Mouse (Mus musculus): ENCODE results near the gene Ccdc40. TPM values are rescaled to one million over a fixed set of nuclear protein-coding genes. Genes with fewer than 3 reads are reported as not detected.

The Ccdc40 gene
- polyA plus RNA-seq, 1 experiment from 2014 or later = 19.1 TPM

- Histone ChIP-seq H3K4me1 (peaks cover 42% of the 10 kb centered on the region), H3K36me3 (peaks cover 34% of the 10 kb centered on the region), H3K27me3 (no peaks in the 10 kb centered on the region), H3K4me2 (replicated peaks) (no peak overlapping the region), H3K9me3 (replicated peaks) (no peaks in the 10 kb centered on the region), H3K4me3 (no peak overlapping the region), H3K27ac (no peak overlapping the region), H3K9ac (no peak overlapping the region)
- no peak for ATAC-seq (ENCODE audit: low FRiP score)
- WGBS = 67% methylated on average over 32 of the region's 32 CpGs
Measured at GRCm38 (mm10) chr11:119210321-119211100, 17.9 kb upstream of the Ccdc40 start.

GRCm38 (mm10) chr11:119211604-119212309, 16.6 kb upstream of the Ccdc40 start:
- no peak overlapping the region for H3K4me3 ChIP-seq
- 84% methylated on average over 21 of the region's 21 CpGs for WGBS
- peaks cover 55% of the 10 kb centered on the region for H3K4me1 ChIP-seq
- ATAC-seq (ENCODE audit: low FRiP score) = no peak
- H3K9me3 ChIP-seq (replicated peaks) = no peaks in the 10 kb centered on the region
- no peaks in the 10 kb centered on the region for H3K27me3 ChIP-seq
- peaks cover 29% of the 10 kb centered on the region for H3K36me3 ChIP-seq
- no peak overlapping the region for H3K4me2 ChIP-seq (replicated peaks)
- no peak overlapping the region for H3K27ac ChIP-seq
- H3K9ac ChIP-seq = no peak overlapping the region

- Histone ChIP-seq H3K4me1 (peaks cover 60% of the 10 kb centered on the region), H3K4me2 (replicated peaks) (no peak overlapping the region), H3K27ac (no peak overlapping the region), H3K9ac (no peak overlapping the region), H3K36me3 (peaks cover 18% of the 10 kb centered on the region), H3K9me3 (replicated peaks) (no peaks in the 10 kb centered on the region), H3K27me3 (no peaks in the 10 kb centered on the region), H3K4me3 (no peak overlapping the region)
- no peak for ATAC-seq (ENCODE audit: low FRiP score)
- 65% methylated on average over 19 of the region's 19 CpGs for WGBS
Measured at GRCm38 (mm10) chr11:119213166-119213885, 15.0 kb upstream of the Ccdc40 start.

GRCm38 (mm10) chr11:119215038-119215904, 13.1 kb upstream of the Ccdc40 start:
- Histone ChIP-seq H3K9ac (peak overlapping the region; percentile 49; the same call in 1 of the 2 replicates), H3K27ac (peak overlapping the region; percentile 84), H3K36me3 (0 out of 2 replicates have a peak, but pooled peaks cover 5% of the 10 kb centered on the region), H3K9me3 (replicated peaks) (no peaks in the 10 kb centered on the region), H3K27me3 (no peaks in the 10 kb centered on the region), H3K4me2 (replicated peaks) (peak overlapping the region; percentile 41), H3K4me1 (peaks cover 63% of the 10 kb centered on the region), H3K4me3 (0 out of 2 replicates have a peak overlapping the region, but pooled peaks have one; percentile 4)
- peak; percentile 61 for ATAC-seq (ENCODE audit: low FRiP score)
- WGBS = 12% methylated on average over 18 of the region's 18 CpGs

GRCm38 (mm10) chr11:119215905-119216507, 12.4 kb upstream of the Ccdc40 start:
- Histone ChIP-seq H3K4me1 (peaks cover 64% of the 10 kb centered on the region), H3K4me2 (replicated peaks) (peak overlapping the region; percentile 41), H3K36me3 (0 out of 2 replicates have a peak, but pooled peaks cover 5% of the 10 kb centered on the region), H3K9ac (peak overlapping the region; percentile 49; the same call in 1 of the 2 replicates), H3K27ac (peak overlapping the region; percentile 84), H3K9me3 (replicated peaks) (no peaks in the 10 kb centered on the region), H3K27me3 (no peaks in the 10 kb centered on the region), H3K4me3 (no peak overlapping the region)
- no peak for ATAC-seq (ENCODE audit: low FRiP score)
- 39% methylated on average over 9 of the region's 9 CpGs for WGBS

- ATAC-seq (ENCODE audit: low FRiP score) = no peak
- H3K4me1 ChIP-seq = peaks cover 78% of the 10 kb centered on the region
Measured at GRCm38 (mm10) chr11:119217861-119218260, 10.5 kb upstream of the Ccdc40 start.

GRCm38 (mm10) chr11:119219816-119220465, 8.4 kb upstream of the Ccdc40 start:
- H3K36me3 ChIP-seq = 0 out of 2 replicates have a peak, but pooled peaks cover 5% of the 10 kb centered on the region
- peak overlapping the region; percentile 39 for H3K9ac ChIP-seq
- peaks cover 77% of the 10 kb centered on the region for H3K4me1 ChIP-seq
- H3K27me3 ChIP-seq = no peaks in the 10 kb centered on the region
- H3K4me2 ChIP-seq (replicated peaks) = peak overlapping the region; percentile 31
- H3K4me3 ChIP-seq = no peak overlapping the region
- ATAC-seq (ENCODE audit: low FRiP score) = no peak
- H3K9me3 ChIP-seq (replicated peaks) = no peaks in the 10 kb centered on the region
- peak overlapping the region; percentile 71 for H3K27ac ChIP-seq
- WGBS = 8% methylated on average over 17 of the region's 17 CpGs

More at GRCm38 (mm10) chr11:119217861-119218260, 10.5 kb upstream of the Ccdc40 start:
- H3K27ac ChIP-seq = no peak overlapping the region
- H3K9ac ChIP-seq = no peak overlapping the region
- H3K9me3 ChIP-seq (replicated peaks) = no peaks in the 10 kb centered on the region
- H3K4me2 ChIP-seq (replicated peaks) = no peak overlapping the region
- H3K36me3 ChIP-seq = 0 out of 2 replicates have a peak, but pooled peaks cover 5% of the 10 kb centered on the region
- H3K27me3 ChIP-seq = no peaks in the 10 kb centered on the region
- H3K4me3 ChIP-seq = no peak overlapping the region
- 89% methylated on average over 6 of the region's 6 CpGs for WGBS

- Histone ChIP-seq H3K36me3 (0 out of 2 replicates have a peak, but pooled peaks cover 5% of the 10 kb centered on the region), H3K4me2 (replicated peaks) (no peak overlapping the region), H3K27ac (no peak overlapping the region), H3K27me3 (no peaks in the 10 kb centered on the region), H3K4me1 (peaks cover 76% of the 10 kb centered on the region), H3K9ac (no peak overlapping the region), H3K9me3 (replicated peaks) (no peaks in the 10 kb centered on the region), H3K4me3 (no peak overlapping the region)
- WGBS = 27% methylated on average over 10 of the region's 11 CpGs
- ATAC-seq (ENCODE audit: low FRiP score) = no peak
Measured at GRCm38 (mm10) chr11:119221812-119222510, 6.4 kb upstream of the Ccdc40 start.

- Histone ChIP-seq H3K9ac (peak overlapping the region; percentile 14; the same call in 1 of the 2 replicates), H3K9me3 (replicated peaks) (no peaks in the 10 kb centered on the region), H3K4me2 (replicated peaks) (no peak overlapping the region), H3K36me3 (no peaks in the 10 kb centered on the region), H3K4me1 (peaks cover 77% of the 10 kb centered on the region), H3K27me3 (no peaks in the 10 kb centered on the region), H3K4me3 (no peak overlapping the region), H3K27ac (no peak overlapping the region)
- 83% methylated on average over 20 of the region's 20 CpGs for WGBS
- no peak for ATAC-seq (ENCODE audit: low FRiP score)
Measured at GRCm38 (mm10) chr11:119223124-119223890, 5.1 kb upstream of the Ccdc40 start.

GRCm38 (mm10) chr11:119224926-119225325, 3.4 kb upstream of the Ccdc40 start:
- Histone ChIP-seq H3K36me3 (no peaks in the 10 kb centered on the region), H3K4me1 (peaks cover 77% of the 10 kb centered on the region), H3K27me3 (no peaks in the 10 kb centered on the region), H3K9me3 (replicated peaks) (no peaks in the 10 kb centered on the region), H3K4me3 (no peak overlapping the region), H3K27ac (no peak overlapping the region), H3K4me2 (replicated peaks) (no peak overlapping the region), H3K9ac (no peak overlapping the region)
- 94% methylated on average over 6 of the region's 6 CpGs for WGBS
- no peak for ATAC-seq (ENCODE audit: low FRiP score)
